Mouse (Mus musculus) bone marrow macrophage, adult 2 months (primary cell): ENCODE measurements around the gene Txndc17.

ENCODE experiments used
- CTCF ChIP-seq: IDR thresholded peaks from 2 replicates; pipeline ENCODE4 v1.5.1; 2012; ENCODE audit warnings: low read depth, mild to moderate bottlenecking, low read length, moderate library complexity
- POLR2A ChIP-seq: IDR thresholded peaks from 2 replicates; pipeline ENCODE4 v1.6.1; 2012; ENCODE audit warnings: mild to moderate bottlenecking, low read depth, low read length, borderline replicate concordance

DNA sequence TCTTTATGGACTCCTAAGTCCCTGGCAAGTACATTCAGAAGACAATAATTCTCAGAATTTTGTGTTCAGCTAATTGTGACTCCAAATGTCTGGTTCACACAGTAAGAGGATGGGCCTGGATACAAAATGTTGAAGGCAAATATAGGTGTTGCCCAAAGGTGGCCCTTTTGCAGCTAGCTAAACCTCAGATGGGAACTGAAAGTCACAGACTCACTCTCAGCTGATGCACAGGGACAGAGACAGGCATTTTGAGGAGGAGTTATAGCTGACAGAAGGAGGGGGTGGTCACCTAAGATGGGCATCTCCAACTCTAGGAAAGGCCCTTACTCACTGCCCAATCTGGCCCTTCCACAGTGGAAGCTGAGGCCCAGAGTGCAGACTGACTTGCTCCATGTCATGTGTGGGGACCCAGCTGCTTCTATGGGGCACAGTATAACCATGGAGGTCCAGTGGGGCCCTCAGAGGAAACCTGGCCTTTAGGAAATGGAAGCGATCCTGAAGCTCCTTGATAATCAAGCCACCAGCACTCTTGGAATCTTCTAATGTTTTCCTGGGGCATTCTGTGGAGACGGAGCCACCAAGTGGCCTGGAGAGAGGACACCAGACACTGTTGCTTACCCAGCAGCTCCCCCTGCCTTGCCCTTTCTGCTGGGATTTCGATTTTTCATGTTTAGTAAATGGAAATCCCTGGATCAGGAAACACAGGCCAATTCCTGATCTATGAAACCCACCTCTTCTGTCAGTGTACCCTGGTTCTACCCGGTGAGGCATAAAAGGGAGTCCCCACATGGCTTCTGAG, 32.9 kb downstream of the Txndc17 start:
- no peak for TF ChIP-seq POLR2A
- no peak for TF ChIP-seq CTCF
